Mouse (Mus musculus): ENCODE measurements around the gene Cers5.

DNA sequence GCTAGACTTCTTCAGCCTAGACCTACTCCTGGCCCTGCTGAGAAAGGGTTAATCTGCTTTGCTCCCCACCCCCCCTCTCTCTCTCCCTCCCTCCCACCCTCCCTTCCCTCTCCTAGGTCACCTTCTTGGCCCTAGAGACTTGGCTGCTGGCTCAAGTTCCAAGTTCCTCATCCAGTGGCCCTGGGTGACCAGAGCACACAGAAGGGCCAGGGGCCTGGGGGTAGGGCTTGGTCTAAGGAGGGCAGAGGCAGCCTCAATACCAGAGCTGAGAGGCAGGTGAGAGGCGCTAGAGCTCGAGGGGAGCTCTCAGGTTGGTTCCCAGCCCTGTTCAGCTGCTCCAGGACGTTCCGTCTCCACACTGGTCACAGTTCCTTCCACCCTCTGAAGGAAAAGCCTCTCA is 81.8 kb downstream of the Cers5 start:
- TF ChIP-seq CTCF (IDR thresholded peaks at IDR 0.05; ENCODE audit: insufficient read depth, low read depth, low read length) (no peak), POLR2A (IDR thresholded peaks at IDR 0.05; ENCODE audit: insufficient read depth, low read depth, low read length) (no peak)
